Mouse (Mus musculus) Patski (cell line): Measurements from ENCODE around the gene 5730596B20Rik. TPM values are rescaled to one million over a fixed set of nuclear protein-coding genes. Genes with fewer than 3 reads are reported as not detected.

Experiments used
- ATAC-seq: fragments of 100-300 bp; one replicate; pipeline ENCODE4 v1.8.0; 2021
- CTCF ChIA-PET: fragments of 350-600 bp; sonication (Branson Sonifier 250); formaldehyde crosslinking; loops from one replicate; lab custom pipeline; 2022; ENCODE audit warnings: inconsistent platforms; lab: Charles Lee
- POLR2A ChIA-PET: fragments of 350-600 bp; sonication (Branson Sonifier 250); formaldehyde crosslinking; loops from one replicate; lab custom pipeline; 2022; ENCODE audit warnings: antibody characterized with exemption, inconsistent platforms; lab: Charles Lee
- DNase-seq: peaks from one replicate; pipeline ENCODE4 v3.0.0-alpha.2; 2011; ENCODE audit warnings: low read depth, low spot score
- H3K27me3 ChIP-seq: fragments of 371-371 bp; one replicate; pipeline ENCODE4 v1.5.1; 2021
- CTCF ChIP-seq: fragments of 100-300 bp; IDR thresholded peaks from one replicate; pipeline ENCODE4 v1.5.1; 2021
- in situ Hi-C: fragments of 300-500 bp; cut with MboI; formaldehyde crosslinking; loops from 3 replicates; pipeline ENCODE4 v1.11.1; 2018; ENCODE audit warnings: low pct_unique_long_range_greater_than_20kb, mixed read lengths
- polyA plus RNA-seq: library from polyadenylated mRNA; unstranded; gene quantifications from one replicate; pipeline ENCODE4 v1.2.3, GENCODE M21; 2021

5730596B20Rik gene
- polyA plus RNA-seq, 1 experiment from 2014 or later, result 1.6 TPM

- no peak for ATAC-seq
- in situ Hi-C loops, result loop anchor here (5.0 to 25.0 kb wide), 3 partner anchors 200 to 495 kb away; no protein-coding TSS in a partner anchor
- no peak for TF ChIP-seq CTCF
- H3K27me3 ChIP-seq, result no peaks in the 10 kb centered on the region
- ChIA-PET POLR2A (interaction anchor here (11.3 to 37.4 kb wide), 2 partner anchors 16 to 30 kb away, joined by 153 to 378 read pairs; partner anchors contain the start of genes 5730596B20Rik and Hoxa7), CTCF (no interaction called here)
- DNase-seq, result no peak
Measured at GRCm38 (mm10) chr6:52207684-52207976, 30.3 kb downstream of the 5730596B20Rik start.

DNA sequence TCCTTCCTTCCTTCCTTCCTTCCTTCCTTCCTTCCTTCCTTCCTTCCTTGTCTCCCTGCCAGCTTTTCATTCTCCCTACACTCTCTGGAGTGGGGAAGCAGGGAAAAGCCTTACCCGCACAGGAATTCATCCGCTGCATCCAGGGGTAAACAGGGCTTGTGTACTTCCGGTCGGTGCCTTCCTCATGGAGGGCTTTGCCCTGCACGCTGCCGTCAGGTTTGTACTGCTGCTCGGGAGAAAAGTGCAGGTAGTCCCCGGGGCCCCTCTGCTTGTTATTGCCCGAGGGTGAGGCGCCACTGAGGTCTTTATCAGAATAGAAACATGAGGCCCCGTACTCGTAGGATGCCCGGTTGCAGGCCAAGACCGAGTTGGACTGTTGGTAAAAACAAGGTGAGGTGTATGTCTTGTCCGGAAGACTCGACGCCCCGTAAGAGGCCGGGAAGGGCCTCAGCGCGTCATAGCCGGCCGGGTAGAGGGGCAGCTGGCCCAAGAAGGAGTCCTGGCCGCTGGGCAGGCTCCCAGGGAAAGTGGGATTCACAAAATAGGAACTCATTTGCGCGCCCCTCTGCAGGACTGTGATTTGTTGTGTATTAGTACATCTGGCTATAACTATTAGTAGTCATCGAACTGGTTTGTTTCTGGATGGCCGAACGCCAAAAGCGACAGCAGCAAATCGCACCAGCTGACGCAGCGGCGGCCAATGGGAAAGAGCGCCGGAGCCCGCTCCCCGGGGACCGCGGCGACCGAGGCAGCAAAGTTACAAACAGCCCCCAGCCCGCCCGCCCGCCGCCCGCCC lies 31.0 kb downstream of the 5730596B20Rik start, which contains the start of gene Hoxa6:
TSS of gene Hoxa6 (minus strand) at position 651 of the 796 bp plus-strand sequence.
- no peaks in the 10 kb centered on the region for H3K27me3 ChIP-seq
- TF ChIP-seq CTCF, result no peak
- DNase-seq (no peak), ATAC-seq (no peak)
- in situ Hi-C loops, result loop anchor here (5.0 to 25.0 kb wide), 3 partner anchors 201 to 496 kb away; no protein-coding TSS in a partner anchor
- ChIA-PET POLR2A (interaction anchor here (1.0 to 37.4 kb wide), 4 partner anchors 15 to 50 kb away, joined by 3 to 778 read pairs (median 266); partner anchors contain the start of genes 5730596B20Rik, Hoxa10, Hoxa11 and Hoxa7), CTCF (no interaction called here)

DNA sequence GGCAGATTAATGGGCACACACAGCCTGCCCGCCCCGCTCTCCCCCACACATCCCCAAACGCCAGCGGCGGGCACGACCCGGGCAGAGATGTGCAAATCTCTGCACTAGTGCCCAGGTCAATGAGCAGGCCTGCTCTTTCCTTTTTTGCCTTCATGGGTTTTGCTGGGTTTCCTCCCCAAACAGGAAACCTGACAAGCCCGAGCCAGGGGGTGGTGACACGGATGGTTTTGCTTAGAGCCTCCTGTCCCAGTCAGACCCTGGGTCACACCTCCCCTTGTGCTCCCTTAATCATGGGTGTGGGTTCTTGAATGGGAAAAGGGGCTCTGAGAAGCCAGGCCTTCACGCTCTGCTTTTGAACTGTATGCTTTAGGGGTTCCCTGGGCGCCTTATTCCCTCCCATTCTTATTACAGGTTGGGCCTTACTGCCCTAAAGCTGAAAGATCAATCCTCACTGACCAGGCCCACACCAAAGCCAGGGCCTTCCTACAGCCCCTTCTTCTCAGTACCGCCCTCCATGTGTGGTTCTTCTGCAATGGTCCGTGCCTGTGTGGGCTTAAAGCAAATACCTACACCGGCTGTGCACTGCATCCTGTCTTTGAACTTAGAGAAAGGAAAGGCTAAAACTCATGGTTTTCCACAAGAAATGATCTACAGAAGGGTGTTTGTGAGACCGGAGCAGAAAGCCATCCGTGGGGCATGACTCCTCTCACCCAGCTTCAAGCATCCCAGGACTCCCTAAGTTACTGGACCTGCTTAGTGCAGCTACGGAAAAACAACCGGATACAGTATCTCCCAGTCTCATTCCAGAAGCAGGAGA lies 31.8 kb downstream of the 5730596B20Rik start:
- POLR2A ChIA-PET, result interaction anchor here (0.6 to 37.4 kb wide), 5 partner anchors 14 to 274 kb away, joined by 3 to 778 read pairs (median 153); partner anchors contain the start of genes 5730596B20Rik, Hoxa10, Hoxa11 and Hoxa7
- DNase-seq (no peak), ATAC-seq (no peak)
- H3K27me3 ChIP-seq, result no peaks in the 10 kb centered on the region
- CTCF ChIA-PET, result interaction anchor here (1.5 to 3.4 kb wide), 3 partner anchors 12 to 31 kb away, joined by 3 to 21 read pairs (median 5); partner anchors contain the start of genes 5730596B20Rik and Hoxa7
- in situ Hi-C loops, result loop anchor here (5.0 to 25.0 kb wide), 3 partner anchors 202 to 497 kb away; no protein-coding TSS in a partner anchor
- TF ChIP-seq CTCF, result no peak

DNA sequence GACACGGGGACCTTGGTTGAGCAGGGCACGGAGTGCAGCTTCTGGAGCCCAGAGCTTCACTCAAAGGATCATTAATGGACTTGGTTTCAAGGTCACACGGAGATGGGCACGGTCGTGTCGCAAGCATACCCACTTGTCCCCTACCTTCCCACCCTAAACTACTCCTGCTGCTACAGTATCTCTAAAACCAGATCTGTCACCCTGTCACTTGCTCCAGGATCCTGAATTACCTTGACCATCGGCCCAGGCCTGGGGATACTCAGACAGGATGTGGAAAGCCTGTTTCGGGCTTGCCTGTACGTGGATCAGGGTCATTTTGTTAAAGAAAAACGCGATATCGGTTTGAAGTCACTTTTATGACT lies 32.4 kb downstream of the 5730596B20Rik start:
- POLR2A ChIA-PET, result interaction anchor here (0.6 to 37.4 kb wide), 5 partner anchors 14 to 274 kb away, joined by 3 to 778 read pairs (median 153); partner anchors contain the start of genes 5730596B20Rik, Hoxa10, Hoxa11 and Hoxa7
- ATAC-seq, result no peak
- in situ Hi-C loops, result loop anchor here (5.0 to 25.0 kb wide), 3 partner anchors 202 to 497 kb away; no protein-coding TSS in a partner anchor

DNA sequence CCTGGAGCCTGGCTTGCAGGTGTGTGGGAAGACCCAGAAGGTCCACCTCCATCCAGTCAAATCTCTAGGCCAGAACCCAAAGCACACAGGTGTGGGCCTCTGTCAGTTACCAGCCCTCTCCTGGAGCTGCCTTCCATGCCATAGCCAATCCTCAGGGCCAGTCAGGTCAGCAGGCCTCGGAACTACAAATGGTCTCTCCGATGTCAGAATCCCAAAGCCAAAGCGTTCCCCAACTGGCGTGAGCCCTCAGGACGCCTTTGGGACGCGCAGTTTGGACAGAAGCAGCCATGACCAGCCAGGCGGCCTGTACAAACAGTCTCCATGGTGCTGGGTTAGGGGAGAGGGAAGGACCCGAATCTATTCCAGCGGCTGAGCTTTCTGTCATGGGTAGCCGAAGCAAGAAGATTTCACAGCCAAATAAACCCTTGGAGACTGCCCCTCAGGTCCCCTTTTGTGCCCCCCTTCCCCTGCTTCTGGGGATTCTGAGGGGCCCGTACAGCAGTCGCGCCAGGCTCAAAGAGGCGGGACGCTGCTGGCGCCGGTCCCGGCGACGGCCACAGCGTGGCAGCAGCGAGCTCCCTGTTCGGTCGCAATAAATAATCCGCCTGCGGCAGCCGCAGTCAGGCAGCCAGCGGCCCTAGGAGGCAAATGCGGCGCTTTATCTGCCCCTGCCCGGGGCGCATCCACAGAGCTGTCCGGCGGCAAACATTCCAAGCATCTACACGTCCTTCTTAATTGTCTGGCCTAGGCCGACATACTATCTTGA lies 34.1 kb downstream of the 5730596B20Rik start:
- ChIA-PET POLR2A (interaction anchor here (0.5 to 37.4 kb wide), 7 partner anchors 12 to 275 kb away, joined by 3 to 778 read pairs (median 6); partner anchors contain the start of genes 5730596B20Rik, Hoxa1, Hoxa10 and Hoxa11), CTCF (interaction anchor here (0.8 to 3.4 kb wide), 13 partner anchors 9 to 209 kb away, joined by 3 to 21 read pairs (median 4); partner anchors contain the start of genes 5730596B20Rik, Hoxa10, Hoxa11 and Hoxa7)
- no peak for TF ChIP-seq CTCF
- no peaks in the 10 kb centered on the region for H3K27me3 ChIP-seq
- ATAC-seq, result peak; percentile 19
- in situ Hi-C loops, result loop anchor here (25.0 kb wide), 1 partner anchor 499 kb away; no protein-coding TSS in a partner anchor
- no peak for DNase-seq

More for the DNA sequence above, 32.4 kb downstream of the 5730596B20Rik start:
- CTCF ChIA-PET, result interaction anchor here (1.2 to 3.4 kb wide), 6 partner anchors 11 to 32 kb away, joined by 3 to 21 read pairs (median 4); partner anchors contain the start of genes 5730596B20Rik, Hoxa10 and Hoxa7
- no peak for DNase-seq
- no peak for TF ChIP-seq CTCF
- no peaks in the 10 kb centered on the region for H3K27me3 ChIP-seq

DNA sequence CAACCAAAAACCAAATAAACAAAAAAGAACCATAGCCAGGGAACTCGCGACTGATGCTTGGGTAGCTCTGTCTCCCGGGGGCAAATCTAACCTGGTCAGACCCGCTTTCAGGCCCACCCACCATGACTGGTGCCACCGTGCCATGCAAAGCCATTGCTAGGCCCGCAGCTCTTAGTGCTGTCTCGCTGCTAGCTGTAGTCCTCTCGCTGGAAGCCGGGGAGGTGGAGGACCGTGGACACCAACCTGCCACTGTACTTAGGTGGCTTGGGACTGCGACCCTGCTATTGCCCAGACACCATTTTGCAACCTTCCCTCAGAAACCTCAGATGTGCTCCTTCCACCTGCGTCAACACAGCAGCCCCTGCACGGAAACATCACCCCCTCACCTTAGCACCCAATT lies 34.7 kb downstream of the 5730596B20Rik start:
- no peak for TF ChIP-seq CTCF
- H3K27me3 ChIP-seq, result no peaks in the 10 kb centered on the region
- in situ Hi-C loops, result loop anchor here (25.0 kb wide), 1 partner anchor 500 kb away; no protein-coding TSS in a partner anchor
- POLR2A ChIA-PET, result interaction anchor here (1.4 to 37.4 kb wide), 6 partner anchors 11 to 207 kb away, joined by 4 to 778 read pairs (median 80); partner anchors contain the start of genes 5730596B20Rik, Hoxa1, Hoxa10 and Hoxa11
- ATAC-seq (no peak), DNase-seq (no peak)
- CTCF ChIA-PET, result interaction anchor here (1.0 to 3.4 kb wide), 7 partner anchors 9 to 34 kb away, joined by 3 to 21 read pairs (median 6); partner anchors contain the start of genes Hoxa10, Hoxa11, Hoxa7 and Hoxa9

GRCm38 (mm10) chr6:52212556-52213118 lies 35.3 kb downstream of the 5730596B20Rik start:
- DNase-seq, result no peak
- H3K27me3 ChIP-seq, result no peaks in the 10 kb centered on the region
- no peak for TF ChIP-seq CTCF
- in situ Hi-C loops, result loop anchor here (25.0 kb wide), 1 partner anchor 500 kb away; no protein-coding TSS in a partner anchor
- CTCF ChIA-PET, result interaction anchor here (0.8 to 3.4 kb wide), 4 partner anchors 8 to 210 kb away, joined by 3 to 21 read pairs (median 12); partner anchors contain the start of gene Hoxa7
- no peak for ATAC-seq
- POLR2A ChIA-PET, result interaction anchor here (1.4 to 37.4 kb wide), 5 partner anchors 11 to 54 kb away, joined by 4 to 778 read pairs (median 153); partner anchors contain the start of genes 5730596B20Rik, Hoxa1, Hoxa10 and Hoxa11
